Mouse (Mus musculus): ENCODE measurements around the gene Hint1. TPM values are rescaled to one million over a fixed set of nuclear protein-coding genes. Genes with fewer than 3 reads are reported as not detected.
"Not testable (repeated sequence)": the region's sequence is repeated elsewhere in the genome, so short reads cannot be mapped to it uniquely, and the experiment has no call there.

The Hint1 gene
- polyA plus RNA-seq, 3 experiments from 2014 or later = 423 to 700 (median 441) TPM

- not testable (repeated sequence) for ATAC-seq
Measured at GRCm38 (mm10) chr11:54896646-54897045, 30.5 kb downstream of the Hint1 start.

GRCm38 (mm10) chr11:54897470-54897869, 31.3 kb downstream of the Hint1 start:
- no peak for ATAC-seq

GRCm38 (mm10) chr11:54899657-54900056, 33.5 kb downstream of the Hint1 start:
- ATAC-seq = no peak

GRCm38 (mm10) chr11:54902333-54903323, 36.4 kb downstream of the Hint1 start, which contains the start of gene Gpx3:
Gene Gpx3 (plus strand): TSS chr11:54902453.
- ATAC-seq = no peak

- ATAC-seq = no peak
Measured at GRCm38 (mm10) chr11:54903339-54903738, 37.2 kb downstream of the Hint1 start.

- ATAC-seq = peak; percentile 52
Measured at GRCm38 (mm10) chr11:54903940-54904706, 37.9 kb downstream of the Hint1 start.

- no peak for ATAC-seq
Measured at GRCm38 (mm10) chr11:54905086-54905485, 38.9 kb downstream of the Hint1 start.

- ATAC-seq = no peak
Measured at GRCm38 (mm10) chr11:54905931-54906330, 39.7 kb downstream of the Hint1 start.

GRCm38 (mm10) chr11:54906466-54906865, 40.3 kb downstream of the Hint1 start:
- no peak for ATAC-seq

GRCm38 (mm10) chr11:54907259-54907658, 41.1 kb downstream of the Hint1 start:
- ATAC-seq = no peak

GRCm38 (mm10) chr11:54909273-54909672, 43.1 kb downstream of the Hint1 start:
- no peak for ATAC-seq

GRCm38 (mm10) chr11:54910081-54910665, 44.0 kb downstream of the Hint1 start:
- no peak for ATAC-seq

- ATAC-seq = no peak
Measured at GRCm38 (mm10) chr11:54911201-54911600, 45.0 kb downstream of the Hint1 start.

- no peak for ATAC-seq
Measured at GRCm38 (mm10) chr11:54911671-54912502, 45.7 kb downstream of the Hint1 start.

- ATAC-seq = no peak
Measured at GRCm38 (mm10) chr11:54912503-54913316, 46.5 kb downstream of the Hint1 start.

GRCm38 (mm10) chr11:54913841-54914240, 47.7 kb downstream of the Hint1 start:
- no peak for ATAC-seq

GRCm38 (mm10) chr11:54917461-54917860, 51.3 kb downstream of the Hint1 start:
- no peak for ATAC-seq

GRCm38 (mm10) chr11:54918273-54918672, 52.1 kb downstream of the Hint1 start:
- no peak for ATAC-seq

All from inflammation-experienced regulatory T-cells, adult 6 months (primary cell).